In the genomic region with DNA sequence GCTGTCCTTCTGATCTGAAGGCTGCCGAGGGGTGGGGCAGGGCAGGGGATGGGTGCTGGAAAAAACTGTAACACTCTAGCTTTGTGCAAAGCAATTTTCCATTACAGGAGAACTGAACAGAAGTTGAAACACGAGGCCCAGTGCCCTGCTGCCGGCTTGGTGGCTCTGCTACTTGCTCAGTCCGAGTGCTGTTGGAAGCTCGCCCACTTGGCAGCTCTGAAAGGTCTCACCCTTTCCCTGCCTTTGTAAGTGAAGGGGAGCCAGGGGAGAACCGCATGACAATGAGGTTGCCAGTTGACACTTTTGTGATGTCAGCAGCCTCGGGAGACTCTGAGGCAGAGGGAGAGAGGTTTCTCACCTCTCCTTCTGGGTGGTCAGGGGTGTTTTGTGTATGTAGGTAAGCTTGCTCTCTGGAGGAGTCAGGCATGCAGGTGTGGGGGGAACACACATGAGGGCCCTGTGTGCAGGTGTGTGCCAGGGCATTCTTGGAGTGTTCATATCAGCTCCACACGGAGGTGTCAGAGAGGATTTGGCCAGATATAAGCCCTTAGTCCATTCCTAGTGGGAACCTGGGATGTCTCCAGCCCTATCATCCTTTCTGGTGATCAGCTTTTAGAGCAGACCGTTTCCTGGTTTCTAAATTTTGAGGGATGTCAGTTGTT, we compare ENCODE assay signal across 10 mouse cellular contexts. TPM values are rescaled to one million over a fixed set of nuclear protein-coding genes. Genes with fewer than 3 reads are reported as not detected.
DNase-seq lines count a peak whose midpoint lies in the region; ATAC-seq and TF ChIP-seq lines count a peak whose summit lies in the region.
"Had no signal": no experiment of that assay in that cellular context is flagged by ENCODE, and none has a peak within 500 bp of the region (broad histone marks: within the 10 kb centered on the region; RNA-seq: fewer than 3 reads in every experiment).

A gene (minus strand): TSS at position 16 of the 662 bp plus-strand sequence.

- no peak within 1 kb of the TSS for H3K4me3 ChIP-seq in kidney, embryonic 15.5 days (replicated peaks)
- H3K4me3 ChIP-seq in lung, postnatal 0 days (ENCODE audit: low read depth, low read length), result no peak within 1 kb of the TSS
- H3K4me3 ChIP-seq: liver, embryonic 15.5 days; stomach, embryonic 15.5 days had no signal

- H3K4me1 ChIP-seq in kidney, embryonic 15.5 days, result no peaks in the 10 kb centered on the region
- 0 out of 2 replicates have a peak, but pooled peaks cover 6% of the 10 kb centered on the region for H3K4me1 ChIP-seq in lung, postnatal 0 days (ENCODE audit: insufficient read depth, low read depth, low read length)
- H3K4me1 ChIP-seq: liver, embryonic 15.5 days; stomach, embryonic 15.5 days had no signal

- TF ChIP-seq EP300 in lung, postnatal 0 days (IDR thresholded peaks at IDR 0.05), result no peak

- DNase-seq in kidney, adult 18-20 months, result peak; percentile 75
- DNase-seq in adrenal gland, adult 8-10 months, result peak; percentile 48
- DNase-seq in heart, postnatal 4 days, result peak; percentile 93
- peak; percentile 70 for DNase-seq in lung, postnatal 0 days (ENCODE audit: low spot score)
- DNase-seq in MN1 (ENCODE audit: low spot score), result no peak
- no peak for DNase-seq in spleen, postnatal 10 days (ENCODE audit: low spot score in 2 of 2)

- WGBS in kidney, embryonic 15.5 days, result 25% methylated on average over 9 of the region's 9 CpGs
- WGBS in lung, postnatal 0 days, result 13% methylated on average over 9 of the region's 9 CpGs

- H3K27me3 ChIP-seq in kidney, embryonic 15.5 days, result no peaks in the 10 kb centered on the region; the same call in 1 of the 2 replicates
- no peaks in the 10 kb centered on the region for H3K27me3 ChIP-seq in lung, postnatal 0 days (replicated peaks; ENCODE audit: insufficient read depth, low read length)
- H3K27me3 ChIP-seq: liver, embryonic 15.5 days; stomach, embryonic 15.5 days had no signal

- no peak for ATAC-seq in kidney, embryonic 15.5 days (replicated peaks; ENCODE audit: low FRiP score)
- ATAC-seq in common myeloid progenitor, adult 5-6 weeks (replicated peaks; ENCODE audit: low read depth, poor library complexity, severe bottlenecking), result peak; percentile 43
- peak; percentile 80 for ATAC-seq in lung, postnatal 0 days

- H3K9me3 ChIP-seq in kidney, embryonic 15.5 days (replicated peaks), result no peaks in the 10 kb centered on the region
- H3K9me3 ChIP-seq in lung, postnatal 0 days (ENCODE audit: low read length), result no peaks in the 10 kb centered on the region
- H3K9me3 ChIP-seq: liver, embryonic 15.5 days; stomach, embryonic 15.5 days had no signal

- no peak within 1 kb of the TSS for H3K9ac ChIP-seq in kidney, embryonic 15.5 days
- no peak within 1 kb of the TSS for H3K9ac ChIP-seq in lung, postnatal 0 days (replicated peaks; ENCODE audit: low read depth)
- H3K9ac ChIP-seq: liver, embryonic 15.5 days; stomach, embryonic 15.5 days had no signal

- H3K36me3 ChIP-seq in kidney, embryonic 15.5 days, result no peaks in the 10 kb centered on the region
- H3K36me3 ChIP-seq in lung, postnatal 0 days (ENCODE audit: insufficient read depth, low read length), result no peaks in the 10 kb centered on the region
- H3K36me3 ChIP-seq: liver, embryonic 15.5 days; stomach, embryonic 15.5 days had no signal

- H3K4me2 ChIP-seq in kidney, embryonic 15.5 days, result no peak within 1 kb of the TSS
- H3K4me2 ChIP-seq in lung, postnatal 0 days (replicated peaks; ENCODE audit: low read depth, low read length), result no peak within 1 kb of the TSS
- H3K4me2 ChIP-seq: liver, embryonic 15.5 days; stomach, embryonic 15.5 days had no signal

- TF ChIP-seq CTCF in lung, postnatal 0 days (IDR thresholded peaks at IDR 0.05), result no peak

- no peak within 1 kb of the TSS for H3K27ac ChIP-seq in kidney, embryonic 15.5 days
- H3K27ac ChIP-seq in lung, postnatal 0 days (ENCODE audit: low read length), result no peak within 1 kb of the TSS
- H3K27ac ChIP-seq: liver, embryonic 15.5 days; stomach, embryonic 15.5 days had no signal

RNA-seq across cellular contexts. Expression of the gene that starts here (rescaled TPM):
- polyA plus RNA-seq in kidney, embryonic 15.5 days (2015; fragmentation: Nextera tagmentation; extraction: Ambion mirVana), result not detected in 2 replicates
- total RNA-seq in adrenal gland, adult 8-10 months (2022), result under 1 TPM in 1 of 4 experiments, not detected in 3; 0.20 TPM
- total RNA-seq in common myeloid progenitor, adult 5-6 weeks (2017), result not detected in 2 replicates
- 1 to 10 TPM in 1 of 2 experiments, under 1 TPM in 1; 0.86 to 1.9 TPM for total RNA-seq in heart, postnatal 4 days (2021)
- 0.99 and 1.1 TPM in 2 replicates for polyA plus RNA-seq in lung, postnatal 0 days (2015; fragmentation: Nextera tagmentation; extraction: Ambion mirVana)
- polyA plus RNA-seq: liver, embryonic 15.5 days had no signal

Comparison
In these comparisons a context has a peak if more than half of its experiments do, and no peak if none do; other contexts are left out.
1. Peak in DNase-seq in adrenal gland, adult 8-10 months; RNA of the gene not detected or under 1 TPM.
2. Peak in ATAC-seq in common myeloid progenitor, adult 5-6 weeks; RNA of the gene not detected or under 1 TPM.
3. DNase-seq: peak in kidney, adult 18-20 months (single experiment), heart, postnatal 4 days (single experiment) and lung, postnatal 0 days (single experiment); none in MN1 (single experiment) and spleen, postnatal 10 days (0 of 2).